Mouse (Mus musculus) embryo, embryonic 11.5 days (tissue): ENCODE results near the gene Acsm1.
"Not testable (repeated sequence)": the region's sequence is repeated elsewhere in the genome, so short reads cannot be mapped to it uniquely, and the experiment has no call there.

Source experiments
- DNase-seq: peaks from one replicate; pipeline ENCODE4 v3.0.0-alpha.2; 2012; ENCODE audit warnings: low read depth, low spot score

The Acsm1 gene

GRCm38 (mm10) chr7:119606664-119607076 is at the start of gene Acsm1:
Acsm1 (plus strand) TSS chr7:119607026.
- no peak for DNase-seq

DNA sequence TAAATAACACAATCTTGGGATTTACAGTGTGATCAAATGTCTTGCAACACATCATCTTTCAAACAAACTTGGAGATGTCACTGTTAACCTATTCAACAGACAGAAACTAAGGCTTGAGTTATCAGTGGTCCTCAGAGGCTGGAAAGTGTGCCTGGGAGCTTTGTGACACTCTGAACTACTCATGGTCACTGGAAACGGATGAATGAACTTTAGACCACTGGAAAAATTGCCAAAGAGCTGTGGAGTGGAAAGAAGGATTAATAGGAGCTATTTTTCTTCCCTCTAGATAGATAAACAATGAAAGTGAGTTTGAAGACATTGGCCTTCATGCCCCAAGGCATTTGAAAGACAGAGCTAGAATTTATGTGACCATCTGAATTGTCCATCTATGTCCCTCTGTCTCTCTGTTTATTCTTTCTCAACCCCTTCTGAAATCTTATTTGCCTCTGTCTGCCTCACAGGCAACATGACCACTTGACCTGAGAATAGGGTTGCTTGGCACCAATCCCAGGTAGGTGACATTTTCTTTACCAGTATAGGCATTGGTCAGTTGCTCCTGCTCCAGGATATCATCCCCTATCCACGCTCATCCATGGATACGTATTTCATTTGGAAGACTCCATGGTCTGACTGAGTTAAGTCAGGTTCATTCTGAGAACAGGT is 46.9 kb upstream of the Acsm1 start:
- no peak for DNase-seq

GRCm38 (mm10) chr7:119560452-119560835 is 46.4 kb upstream of the Acsm1 start:
- no peak for DNase-seq

- DNase-seq, result no peak
Observed at GRCm38 (mm10) chr7:119561441-119561840, 45.4 kb upstream of the Acsm1 start.

DNA sequence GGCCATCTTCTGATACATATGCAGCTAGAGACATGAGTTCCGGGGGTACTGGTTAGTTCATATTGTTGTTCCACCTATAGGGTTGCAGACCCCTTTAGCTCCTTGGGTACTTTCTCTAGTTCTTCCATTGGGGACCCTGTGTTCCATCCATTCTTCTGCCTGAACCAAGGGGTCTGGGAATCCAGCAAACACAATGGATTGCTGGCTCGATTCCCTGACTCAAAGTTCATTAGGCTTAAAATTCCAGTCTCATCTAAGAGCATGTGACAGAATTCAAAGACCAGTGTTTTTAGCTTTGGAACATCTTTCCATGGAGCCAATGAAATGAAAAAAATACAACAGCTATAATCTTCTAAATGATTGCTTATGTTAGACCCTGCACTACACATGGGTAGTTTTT is 44.4 kb upstream of the Acsm1 start:
- DNase-seq, result not testable (repeated sequence)

DNA sequence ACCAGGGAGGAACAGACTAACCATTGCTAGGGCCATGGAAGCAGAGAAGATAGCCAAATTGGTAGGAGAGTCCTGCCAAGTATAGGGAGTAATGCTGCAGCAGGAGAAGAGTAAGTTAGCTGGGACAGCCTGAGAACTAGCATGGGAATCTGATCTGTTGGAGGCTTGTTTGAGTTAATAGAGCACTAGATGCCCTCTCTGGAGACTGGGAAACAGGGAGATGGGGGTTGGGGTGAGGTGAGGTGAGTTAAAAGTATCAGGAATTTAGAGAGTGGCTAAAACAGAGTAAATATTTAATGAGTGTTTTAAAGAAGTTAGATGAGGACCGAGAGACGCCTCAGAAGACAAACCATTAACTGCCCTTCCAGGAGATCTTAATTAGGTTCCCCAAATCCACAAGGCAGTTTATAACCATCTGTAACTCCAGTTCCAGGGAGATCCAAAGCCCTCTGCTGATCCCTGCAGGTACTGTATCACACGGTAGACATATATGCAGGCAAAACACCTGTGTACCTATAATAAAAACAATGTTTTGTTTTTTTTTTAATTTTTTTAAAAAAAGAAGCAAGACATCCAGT is 12.2 kb upstream of the Acsm1 start:
- no peak for DNase-seq

DNA sequence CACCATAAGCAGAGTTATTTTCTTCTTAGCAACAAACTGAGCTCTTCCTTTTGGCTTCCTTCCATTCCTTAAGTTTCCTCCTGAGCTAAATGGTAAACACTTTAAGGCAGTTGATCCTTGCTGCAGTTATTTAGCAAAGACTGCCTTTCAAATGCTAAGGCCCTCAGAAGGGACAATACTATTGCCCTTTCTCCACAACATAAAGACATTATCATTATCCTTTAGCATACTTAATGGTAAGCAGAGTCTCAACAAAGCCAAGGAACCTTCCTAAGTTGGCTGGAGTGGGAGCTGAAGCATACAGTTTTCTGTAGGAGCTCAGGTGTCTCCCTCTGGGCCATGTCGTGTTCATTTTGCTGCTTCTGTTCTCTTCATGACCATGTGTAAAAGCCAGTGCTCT is 11.5 kb upstream of the Acsm1 start:
- no peak for DNase-seq

DNA sequence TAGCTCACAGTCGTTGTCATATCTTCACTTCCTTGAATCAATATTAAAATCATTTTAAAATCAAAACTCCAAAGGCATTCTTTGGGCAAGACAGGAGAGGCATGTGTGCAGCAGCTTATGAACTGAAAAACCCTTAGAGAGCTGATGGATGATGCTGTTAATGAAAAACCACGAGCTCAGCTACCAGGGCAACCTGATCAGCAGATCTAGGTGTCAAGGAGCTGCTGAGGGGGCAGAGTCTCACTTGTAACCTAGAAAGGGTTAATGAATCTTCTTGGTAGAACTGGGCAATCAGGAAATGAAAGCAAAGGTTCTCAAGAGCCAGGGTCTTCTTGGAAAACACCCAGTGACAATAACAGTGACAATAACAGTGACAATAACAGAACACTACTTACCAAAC is 10.3 kb upstream of the Acsm1 start:
- DNase-seq, result no peak

- no peak for DNase-seq
Observed at GRCm38 (mm10) chr7:119601195-119601953, 5.5 kb upstream of the Acsm1 start.

DNA sequence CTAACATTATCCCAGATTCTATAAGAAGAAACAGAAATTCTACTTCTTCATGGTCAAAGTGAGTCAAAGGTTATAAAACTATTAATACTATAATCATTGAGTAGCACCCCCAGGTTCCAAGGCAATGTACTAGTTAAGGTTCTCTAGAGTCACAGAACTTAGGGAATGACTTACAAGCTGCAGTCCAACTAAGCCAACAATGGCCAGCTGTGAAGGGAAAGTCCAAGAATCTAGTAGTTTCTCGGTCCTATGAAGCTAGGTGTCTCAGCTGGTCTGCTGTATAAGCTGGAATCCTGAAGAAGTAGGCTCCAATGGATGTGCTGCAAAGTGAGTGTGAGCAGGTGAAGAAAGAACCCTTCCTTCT is 4.9 kb upstream of the Acsm1 start:
- no peak for DNase-seq

GRCm38 (mm10) chr7:119604903-119605483 is 1.8 kb upstream of the Acsm1 start:
- no peak for DNase-seq

DNA sequence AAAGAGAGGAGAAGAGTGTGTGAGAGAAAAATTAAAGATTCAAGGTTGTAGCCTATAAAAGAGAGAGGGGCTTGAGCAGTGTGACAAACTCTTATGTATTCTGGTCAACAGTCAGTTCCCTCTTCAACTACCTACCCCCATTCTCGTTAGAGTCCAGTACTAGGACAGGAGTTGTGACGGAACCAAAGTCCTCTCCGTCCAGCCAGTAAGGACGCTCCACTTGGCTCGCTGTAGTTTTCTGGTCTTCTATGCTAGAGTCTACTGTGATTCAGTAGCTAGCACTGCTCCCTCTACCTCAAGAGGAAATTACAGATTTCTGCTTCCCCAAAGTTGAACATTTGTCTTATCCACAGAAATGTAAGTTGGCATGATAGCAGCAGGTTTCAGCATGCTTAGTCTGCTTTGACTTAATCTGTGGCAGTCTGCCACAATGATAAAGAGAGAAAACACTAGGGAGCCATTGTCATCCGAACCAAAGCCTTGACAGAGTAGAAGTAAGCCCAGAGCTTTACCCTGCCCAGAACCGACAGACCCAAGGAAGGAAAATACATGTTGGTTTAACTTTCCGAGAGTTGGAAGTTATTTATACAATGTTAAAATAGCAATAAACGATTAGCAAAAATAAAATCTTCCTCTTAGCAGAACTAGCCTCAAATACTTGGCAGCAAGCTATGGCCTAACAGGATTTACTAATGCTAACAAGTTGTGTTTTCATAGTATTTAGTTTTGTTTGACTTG is 731 bp upstream of the Acsm1 start:
- DNase-seq, result no peak

DNA sequence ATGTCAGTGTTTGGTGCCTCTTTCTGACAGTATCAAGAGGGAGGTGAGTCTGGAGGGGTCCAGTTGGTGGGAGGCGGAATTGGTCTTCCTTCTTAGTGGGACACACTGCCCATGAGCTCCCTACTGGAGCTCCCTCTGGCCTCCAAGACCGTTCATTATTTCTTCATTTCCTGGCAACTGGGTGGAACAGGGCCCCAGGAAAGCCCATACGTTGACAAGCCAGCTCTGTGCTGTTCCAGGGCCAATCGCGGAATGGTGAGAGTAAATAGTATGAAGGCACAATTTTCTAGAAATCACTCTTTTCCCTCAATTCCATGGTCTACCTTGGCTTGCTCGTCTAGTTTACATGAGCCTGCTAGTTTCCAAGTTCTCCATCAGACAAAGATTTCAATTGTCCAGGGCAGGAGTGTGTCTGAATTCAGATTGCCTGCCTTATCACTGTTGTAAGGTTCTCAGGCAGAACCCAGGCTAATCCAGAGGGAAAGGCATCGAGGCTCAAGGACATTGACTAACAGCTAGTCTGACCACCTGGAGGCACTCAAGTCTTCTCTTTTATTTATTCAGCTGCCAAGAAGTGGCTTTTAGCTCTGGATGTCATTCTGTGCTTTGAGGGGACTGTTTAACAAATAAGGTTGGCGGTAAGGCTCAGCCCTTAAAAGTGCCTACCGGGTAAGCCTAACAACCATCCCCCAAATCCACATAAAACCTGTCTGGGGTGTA is 1.1 kb downstream of the Acsm1 start:
- DNase-seq, result no peak

- DNase-seq, result no peak
Observed at GRCm38 (mm10) chr7:119616531-119616930, 9.7 kb downstream of the Acsm1 start.

GRCm38 (mm10) chr7:119617593-119617992 is 10.8 kb downstream of the Acsm1 start:
- no peak for DNase-seq

DNA sequence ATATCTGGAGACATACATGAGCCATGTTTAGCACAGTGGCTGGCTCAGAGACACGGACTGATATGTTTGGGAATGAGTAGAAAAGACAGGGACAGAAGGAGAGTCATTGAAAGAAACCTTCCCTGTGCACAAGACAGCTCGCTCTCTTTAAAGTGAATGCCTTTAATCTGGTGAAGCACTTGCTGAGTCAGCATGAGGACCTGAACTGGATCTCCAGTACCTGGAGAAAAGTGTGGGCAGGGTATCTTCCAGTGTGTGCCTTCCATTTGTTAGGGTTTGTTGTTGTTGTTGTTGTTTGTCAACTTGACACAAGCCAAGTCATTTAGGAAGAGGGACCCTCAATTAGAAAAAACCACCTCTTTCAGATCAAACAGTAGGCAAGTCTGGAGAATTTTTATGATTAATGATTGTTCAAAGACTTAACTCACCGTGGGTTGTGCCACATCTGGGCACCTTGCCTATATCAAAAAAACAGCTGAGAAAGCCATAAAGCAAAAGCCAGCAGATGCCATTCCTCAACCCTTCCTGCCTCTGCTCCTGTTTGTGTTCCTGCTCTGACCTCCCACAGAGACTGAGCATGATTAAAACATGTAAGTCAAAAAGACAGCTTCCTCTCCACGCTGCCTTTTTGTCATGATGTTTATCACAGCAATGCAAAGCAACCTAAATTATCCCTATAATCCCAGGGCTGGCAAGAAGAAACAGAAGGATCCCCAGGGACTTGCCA is 11.5 kb downstream of the Acsm1 start:
- no peak for DNase-seq

DNA sequence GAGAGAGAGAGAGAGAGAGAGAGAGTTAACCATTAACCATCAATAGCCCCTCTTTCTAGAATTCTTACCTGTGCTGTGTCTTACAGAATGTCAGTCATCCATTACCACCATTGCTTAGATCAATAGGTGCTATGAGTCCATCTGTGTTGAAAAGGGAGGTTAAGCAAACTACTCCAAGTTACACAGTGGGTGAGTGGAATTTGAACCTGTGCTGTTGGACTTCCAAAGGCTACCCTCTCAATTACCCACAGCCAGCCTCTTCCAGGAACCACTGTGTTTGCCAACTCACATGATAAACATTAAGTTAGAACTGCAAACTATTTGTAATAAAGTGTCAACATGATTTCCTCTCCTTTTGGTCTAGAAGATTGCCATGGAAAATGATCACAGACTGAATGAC is 13.3 kb downstream of the Acsm1 start:
- no peak for DNase-seq

- DNase-seq, result no peak
Observed at GRCm38 (mm10) chr7:119638773-119639172, 31.9 kb downstream of the Acsm1 start.

GRCm38 (mm10) chr7:119642307-119642706 is 35.5 kb downstream of the Acsm1 start:
- no peak for DNase-seq

GRCm38 (mm10) chr7:119667893-119668292 is 61.1 kb downstream of the Acsm1 start:
- no peak for DNase-seq

DNA sequence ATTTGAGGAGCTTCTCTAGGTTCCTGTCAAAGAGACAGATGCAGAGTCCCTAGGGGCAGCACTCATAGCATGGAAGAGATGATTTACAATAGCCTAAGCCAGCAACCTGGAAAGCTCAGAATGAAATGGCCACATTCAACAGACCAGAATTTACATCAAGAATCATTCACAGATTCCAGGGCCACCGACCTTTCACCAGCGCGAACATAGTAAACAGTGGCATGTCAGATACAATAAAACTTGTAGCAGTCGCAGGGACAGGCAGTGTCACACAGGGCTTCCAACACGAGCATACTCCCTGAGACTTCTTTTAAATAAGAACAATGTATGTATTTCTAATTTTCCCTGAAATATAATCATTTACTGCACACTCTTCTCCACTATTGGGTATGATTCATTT is 63.6 kb downstream of the Acsm1 start:
- no peak for DNase-seq
